Mouse (Mus musculus): ENCODE results near the gene Gna11.

Gna11 gene

DNA sequence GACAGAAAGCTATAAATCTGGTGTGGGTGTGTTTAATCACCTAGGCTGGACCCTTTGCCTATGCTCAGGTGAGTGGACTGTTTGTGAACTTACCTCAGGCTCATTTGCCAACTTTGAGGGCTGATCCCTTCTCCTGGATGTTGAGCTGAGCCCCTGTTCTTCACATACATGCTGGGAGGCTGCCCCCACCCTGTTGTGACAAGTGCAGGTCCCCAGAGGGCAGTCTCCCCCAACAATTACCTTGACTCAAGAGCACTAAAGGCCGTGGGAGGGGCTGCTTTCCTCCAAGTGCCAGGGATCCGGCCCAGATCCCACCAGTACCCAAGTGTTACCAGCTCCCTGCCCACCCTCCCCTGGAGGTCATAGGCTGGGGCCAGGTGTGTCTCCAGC is 59.9 kb downstream of the Gna11 start:
- no peak for DNase-seq (ENCODE audit: low spot score)

DNA sequence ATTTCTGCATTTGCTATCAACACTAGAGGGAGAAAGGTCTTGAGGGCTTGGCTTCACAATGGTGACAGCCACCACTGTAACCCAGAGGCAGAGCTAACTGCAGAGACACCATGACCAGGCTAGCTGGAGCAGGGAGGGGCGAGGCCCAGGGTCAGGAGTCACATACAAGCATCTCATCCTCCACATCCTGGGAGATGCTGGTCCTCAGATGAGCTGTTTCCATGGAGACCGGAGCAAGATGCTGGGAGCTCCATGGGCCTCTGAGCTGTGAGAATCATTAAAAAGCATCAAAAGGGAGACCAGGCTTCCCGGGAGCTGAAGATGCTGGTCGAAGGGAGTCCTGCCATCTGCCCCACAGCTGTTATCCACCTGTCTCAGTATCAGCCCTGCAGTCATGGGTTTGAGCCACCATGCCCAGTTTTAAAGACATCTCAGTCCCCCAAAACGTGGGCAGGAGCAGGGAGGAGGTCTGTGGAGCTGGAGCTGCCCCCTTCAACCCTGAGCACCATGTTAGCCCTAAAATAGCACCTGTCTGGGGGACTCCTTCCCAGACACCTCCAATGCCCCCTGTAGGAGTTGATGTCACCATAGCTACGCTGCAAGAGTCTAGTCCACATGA is 60.4 kb downstream of the Gna11 start:
- no peak for DNase-seq (ENCODE audit: low spot score)

DNA sequence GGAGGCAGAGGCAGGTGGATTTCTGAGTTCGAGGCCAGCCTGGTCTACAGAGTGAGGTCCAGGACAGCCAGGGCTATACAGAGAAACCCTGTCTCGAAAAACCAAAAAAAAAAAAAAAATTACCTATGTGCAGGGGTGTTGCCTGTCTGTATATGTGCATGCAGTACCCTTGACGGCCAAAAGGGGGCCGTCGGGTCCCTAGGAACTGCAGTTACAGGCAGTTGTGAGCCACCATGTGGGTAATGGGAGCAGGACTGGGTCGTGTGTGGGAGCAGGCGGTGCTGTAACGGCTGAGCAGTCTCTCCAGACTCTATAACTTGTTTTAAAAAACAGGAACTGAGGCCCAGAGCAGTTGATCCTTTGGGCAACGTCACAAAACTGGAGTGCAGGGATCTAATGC is 61.0 kb downstream of the Gna11 start:
- no peak for DNase-seq (ENCODE audit: low spot score)

DNA sequence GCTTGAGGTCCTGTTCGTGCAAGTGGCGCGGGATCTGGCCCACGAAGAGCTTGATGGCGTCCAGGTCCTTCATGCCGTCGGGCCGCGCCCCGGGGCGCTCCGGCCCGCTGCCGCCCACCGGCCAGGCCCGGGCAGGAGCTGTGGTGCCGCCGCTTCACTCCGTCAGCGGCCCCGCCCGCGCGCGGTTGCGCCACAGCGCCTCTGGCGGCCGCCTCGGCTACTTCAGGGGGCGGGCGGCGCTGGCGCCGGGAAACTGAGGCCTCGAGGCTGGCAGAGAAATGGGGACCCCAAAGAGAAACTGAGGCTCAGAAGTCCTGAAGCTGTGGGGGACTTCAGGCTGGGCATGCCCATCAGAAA is 62.5 kb downstream of the Gna11 start, which contains the start of gene Celf5:
TSS of gene Celf5 (minus strand) at position 177 of the 357 bp plus-strand sequence.
- DNase-seq (ENCODE audit: low spot score): no peak

DNA sequence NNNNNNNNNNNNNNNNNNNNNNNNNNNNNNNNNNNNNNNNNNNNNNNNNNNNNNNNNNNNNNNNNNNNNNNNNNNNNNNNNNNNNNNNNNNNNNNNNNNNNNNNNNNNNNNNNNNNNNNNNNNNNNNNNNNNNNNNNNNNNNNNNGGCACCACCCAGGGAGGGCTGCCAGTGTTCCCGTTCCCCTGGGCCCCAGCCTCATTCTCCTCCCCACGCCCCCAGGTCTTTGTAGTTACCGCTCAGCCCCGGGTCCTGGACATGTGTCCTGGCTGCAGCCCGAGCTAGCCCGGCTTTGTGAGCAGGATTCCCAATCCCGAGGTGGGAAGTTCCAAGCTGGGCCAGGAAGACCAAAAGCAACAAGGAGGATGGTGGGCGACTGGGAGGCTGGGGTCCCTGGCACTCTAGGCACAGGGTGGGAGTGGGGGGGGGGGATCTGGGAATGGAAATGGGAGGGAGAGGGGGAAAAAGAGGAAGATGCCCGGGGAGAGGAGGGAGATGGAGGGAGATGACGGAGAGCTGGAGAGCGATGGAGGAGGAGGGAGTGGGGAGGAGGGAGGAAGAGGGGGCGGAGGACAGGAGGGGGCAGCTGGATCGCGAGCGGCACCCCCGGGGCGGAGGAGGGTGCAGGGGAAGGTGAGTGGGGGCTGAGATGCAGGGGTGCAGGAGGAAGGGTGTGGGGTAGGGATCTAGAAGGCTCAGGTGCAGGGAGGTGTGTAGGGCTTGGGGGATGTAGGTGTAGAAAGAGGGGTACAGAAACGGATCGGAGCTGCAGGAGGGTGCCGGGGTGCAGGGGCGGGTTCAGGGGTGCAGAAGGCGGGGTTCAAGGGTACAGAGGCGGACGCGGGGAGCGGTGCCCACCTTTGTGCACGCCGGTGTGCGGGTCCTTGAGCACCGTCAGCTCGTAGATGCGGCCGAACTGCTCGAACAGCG is 63.1 kb downstream of the Gna11 start:
- no peak for DNase-seq (ENCODE audit: low spot score)
